Mouse (Mus musculus) testis, postnatal 10 days (tissue): ENCODE measurements at regions not wholly inside any gene's neighbourhood (a gene's known extent, or its start where the extent isn't known, plus 50 kb on each side); places are given as distances from the start of the nearest gene placed in this dataset.

Source experiments
- DNase-seq: peaks from one replicate; pipeline ENCODE4 v3.0.0; 2021; ENCODE audit warnings: low spot score

DNA sequence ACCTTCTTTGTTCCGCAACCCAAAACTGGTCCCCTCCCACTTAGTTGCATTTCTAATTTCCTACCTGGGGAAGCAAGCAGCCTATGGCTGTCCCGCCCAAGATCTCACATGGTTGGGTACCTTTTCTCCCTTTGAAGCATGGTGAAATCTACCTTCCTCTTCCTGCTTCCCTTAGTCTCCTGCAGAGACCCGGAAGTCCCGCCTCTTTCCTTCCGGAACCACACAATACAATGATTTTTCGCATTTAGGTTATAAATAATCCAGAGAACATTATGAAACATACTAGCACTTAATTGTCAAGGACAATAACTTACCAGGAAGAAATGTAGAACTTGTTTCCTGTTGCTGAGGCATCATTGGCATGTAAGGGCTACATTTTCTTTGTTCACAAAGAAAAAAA is 58.8 kb downstream of the 1700009N14Rik start:
- no peak for DNase-seq

DNA sequence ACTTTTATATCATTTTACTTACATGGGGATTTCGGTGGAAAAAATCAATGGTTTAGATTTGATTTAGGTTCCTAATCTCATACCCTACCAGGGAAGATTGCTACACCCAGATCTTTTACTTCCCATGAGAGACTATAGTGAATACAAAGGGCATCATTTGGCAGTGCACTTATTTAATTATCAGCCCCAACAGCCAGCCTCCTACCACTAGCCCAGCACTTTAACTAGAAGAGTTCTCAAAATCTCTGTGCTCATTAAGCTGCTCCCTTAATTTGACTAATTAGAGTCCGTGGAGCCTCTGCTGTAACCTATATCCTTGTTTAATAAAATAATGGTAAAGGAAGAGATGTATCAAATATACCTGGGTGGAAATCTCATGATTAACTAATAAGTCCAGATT is 77.4 kb downstream of the 1700009N14Rik start:
- no peak for DNase-seq

DNA sequence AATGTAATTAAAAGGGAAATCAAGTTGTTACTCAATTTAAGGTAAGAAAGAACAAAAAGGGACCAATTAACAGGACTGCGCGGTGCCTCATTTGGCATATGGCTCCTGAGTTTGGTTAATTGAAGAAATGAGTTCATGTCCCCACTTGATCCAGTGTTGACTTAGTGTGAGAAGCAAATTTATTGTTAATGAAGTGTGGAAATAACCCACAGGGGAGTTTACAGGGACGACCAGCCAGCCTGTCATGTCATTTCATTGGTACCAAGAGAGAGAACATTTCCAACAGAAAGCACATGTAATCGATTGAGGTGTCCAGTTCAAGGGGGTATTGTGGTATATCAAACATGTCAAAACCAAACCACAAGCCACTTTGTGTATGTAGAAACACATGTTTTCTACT is 78.6 kb downstream of the 1700009N14Rik start:
- DNase-seq, result no peak

DNA sequence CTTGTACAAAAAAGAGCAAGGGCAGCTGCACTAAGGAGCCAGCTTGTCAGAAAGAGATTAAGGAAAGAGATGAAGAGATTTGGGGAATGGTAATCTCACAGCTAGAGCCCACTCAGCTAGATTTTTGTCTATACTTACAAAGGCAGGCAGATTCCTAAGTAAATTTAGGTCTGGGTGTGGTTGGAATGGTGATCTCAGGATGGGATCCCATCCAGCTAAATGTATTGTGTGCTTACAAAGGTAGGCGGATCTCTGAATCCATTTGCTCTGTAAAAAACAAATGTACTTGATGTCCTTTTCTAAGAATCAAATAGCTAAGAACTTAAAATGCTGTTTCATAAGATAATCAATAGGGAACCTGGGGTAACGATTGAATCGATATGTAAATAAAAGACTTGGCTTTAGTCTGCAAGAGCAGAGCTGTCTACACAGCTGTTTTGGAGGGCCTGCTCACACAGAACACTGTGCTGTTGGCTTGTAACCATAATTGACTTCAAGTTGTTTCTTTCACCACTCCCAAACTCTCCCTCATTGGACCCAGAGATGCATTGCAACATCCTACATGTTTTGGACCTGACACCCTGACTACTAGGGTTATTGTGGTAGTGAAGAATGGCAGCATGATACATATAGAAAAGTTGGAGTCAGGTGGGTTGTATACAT is 106.1 kb downstream of the 1700009N14Rik start:
- DNase-seq, result no peak

DNA sequence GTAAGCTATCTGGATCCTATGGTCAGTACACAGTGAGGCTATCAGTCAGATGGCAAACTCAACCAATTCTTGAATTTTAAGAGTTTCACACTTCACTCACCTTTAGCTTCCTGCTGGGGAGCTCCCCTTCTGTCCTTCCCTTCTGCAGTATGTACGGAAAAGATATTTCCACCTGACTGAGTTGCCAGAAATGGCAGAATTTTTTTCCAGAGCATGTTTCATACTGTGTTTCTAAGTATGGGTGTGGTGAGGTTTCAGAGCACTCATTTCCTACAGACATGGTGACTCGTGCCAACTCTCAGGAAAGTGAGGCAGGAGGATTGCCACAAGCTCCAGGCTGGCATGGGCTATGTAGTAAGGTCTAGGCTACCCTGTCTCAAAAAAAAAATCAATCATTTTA is 147.3 kb downstream of the 1700009N14Rik start:
- no peak for DNase-seq

DNA sequence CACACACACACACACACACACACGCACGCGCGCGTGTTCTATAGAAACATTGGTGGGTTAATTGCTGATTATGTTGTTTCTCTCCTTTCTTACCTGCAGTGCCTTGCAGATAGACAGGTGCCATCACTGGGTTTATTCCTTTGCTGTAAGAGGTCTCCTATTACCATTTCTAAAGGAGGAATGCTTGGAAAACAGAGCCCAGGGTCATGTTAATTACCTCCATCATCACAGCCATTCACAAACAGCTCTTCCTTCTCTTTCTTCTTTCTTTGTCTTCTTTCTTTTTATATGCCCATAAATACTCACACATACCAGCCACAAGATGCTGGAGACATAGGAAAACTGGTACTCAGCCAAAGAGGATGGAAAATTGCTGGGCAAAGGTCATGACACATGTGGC is 155.0 kb downstream of the 1700009N14Rik start:
- DNase-seq, result no peak

DNA sequence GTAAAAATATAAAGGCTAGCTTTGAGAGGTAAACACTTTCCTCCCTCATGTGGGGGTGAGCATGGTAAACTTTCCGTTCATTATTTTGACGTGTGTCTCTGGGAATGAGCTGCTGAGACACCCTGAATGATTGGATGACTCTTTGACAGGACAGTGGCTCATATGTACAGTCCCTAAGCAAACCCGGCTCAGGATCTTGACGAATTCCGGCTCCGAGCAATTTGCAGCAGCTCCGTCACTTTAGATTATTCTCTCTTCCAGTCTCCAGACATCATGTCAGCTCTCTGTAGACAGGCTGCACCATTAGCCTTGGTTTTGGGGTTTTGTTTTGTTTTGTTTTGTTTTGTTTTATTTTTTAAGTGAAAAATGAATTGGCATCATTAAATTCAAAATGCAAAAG is 194.0 kb downstream of the 1700009N14Rik start:
- DNase-seq, result no peak

DNA sequence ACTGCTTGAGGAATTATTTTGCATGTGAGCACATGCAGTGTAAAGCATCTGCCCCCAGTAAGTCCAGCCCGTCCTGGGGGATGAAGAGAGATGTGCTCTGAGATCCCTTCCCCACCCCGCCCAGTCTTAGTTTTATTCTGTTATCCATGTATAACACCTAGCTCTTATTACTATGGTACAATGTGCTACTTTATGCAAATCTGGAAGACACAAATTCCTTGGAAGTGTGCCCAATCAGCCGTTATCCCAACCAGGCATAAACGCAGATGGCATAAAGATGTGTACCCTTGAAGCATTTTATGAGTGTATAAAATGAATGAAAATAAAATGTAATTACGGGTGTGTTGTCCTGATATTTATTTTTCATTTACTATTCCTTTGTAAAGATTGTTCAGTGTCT is 194.8 kb downstream of the 1700009N14Rik start:
- DNase-seq, result no peak

DNA sequence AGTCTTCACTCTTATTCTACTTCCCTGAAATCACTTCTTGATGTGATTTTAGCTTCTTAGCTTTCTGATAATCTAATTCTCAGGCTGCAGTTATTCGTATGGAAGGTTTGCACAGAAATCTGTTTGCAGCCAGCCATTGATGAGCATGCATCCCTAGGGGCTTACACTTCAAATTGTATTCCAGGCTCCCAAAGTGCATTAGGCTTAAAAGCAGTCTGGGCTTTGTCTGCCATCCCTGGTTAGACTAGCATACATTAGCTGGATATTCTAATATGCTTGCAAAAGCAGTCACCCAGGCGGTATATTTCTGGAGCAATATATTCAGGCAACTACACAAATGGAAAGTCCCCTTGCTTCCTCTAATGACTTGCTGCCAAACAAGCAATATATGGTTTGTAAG is 210.4 kb downstream of the 1700009N14Rik start:
- DNase-seq, result no peak

DNA sequence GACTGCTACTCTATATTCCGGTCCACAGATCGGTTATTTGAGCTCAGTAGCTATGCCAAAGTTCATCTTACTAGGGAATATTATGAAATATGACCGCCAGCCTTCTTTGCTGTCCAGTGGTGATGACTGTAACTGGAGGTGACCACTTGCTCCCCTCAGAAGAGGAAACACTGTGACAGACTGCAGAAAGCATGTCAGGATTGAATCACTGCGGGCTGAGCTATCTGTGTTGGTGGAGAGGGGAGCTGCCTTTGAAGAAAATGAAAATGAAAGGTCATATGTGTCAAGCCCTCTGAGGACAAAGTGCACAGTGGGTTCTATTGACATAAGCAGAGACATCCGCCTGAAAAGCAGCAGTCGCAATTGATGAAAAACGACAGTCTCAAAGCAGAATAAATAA is 222.5 kb downstream of the 1700009N14Rik start:
- DNase-seq, result no peak

DNA sequence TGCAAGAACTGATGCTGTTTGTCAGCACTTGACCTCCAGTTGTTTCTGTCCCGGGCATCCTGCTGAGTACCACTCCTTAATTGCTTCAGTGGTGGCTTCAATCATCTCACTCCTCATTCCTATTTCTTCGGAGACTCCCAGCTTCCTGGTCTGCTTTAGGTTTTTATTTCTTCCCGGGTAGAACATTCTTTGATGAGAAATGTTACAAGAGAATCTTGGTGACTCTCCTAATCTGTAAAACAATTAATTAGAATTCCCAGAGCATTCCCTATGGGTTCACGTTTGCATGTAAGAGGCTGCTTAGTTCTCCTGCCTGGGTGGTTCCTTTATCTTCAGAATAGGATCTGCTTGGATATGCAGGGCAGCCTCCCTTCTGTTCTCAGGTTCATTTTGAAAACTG is 245.1 kb downstream of the 1700009N14Rik start:
- DNase-seq, result no peak

DNA sequence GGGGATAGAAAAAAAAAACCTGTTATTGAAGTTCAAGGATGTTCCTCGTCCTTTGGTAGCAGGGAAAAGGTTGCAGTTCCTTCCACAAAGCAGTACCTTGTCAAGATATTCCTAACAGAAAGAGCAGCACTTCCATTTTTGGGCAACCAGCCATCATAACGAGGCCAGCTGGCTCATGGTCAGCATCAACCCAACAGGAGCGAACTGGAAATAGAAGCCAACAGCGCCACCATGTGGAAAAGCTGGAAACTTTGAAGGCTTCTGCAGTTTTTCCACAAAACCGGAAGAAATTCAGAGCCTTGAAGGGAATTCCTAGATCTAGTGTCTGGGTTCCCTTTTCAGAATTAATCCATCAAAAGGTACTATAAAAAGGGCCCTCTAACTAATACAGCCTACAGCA is 247.5 kb downstream of the 1700009N14Rik start:
- peak; percentile 88 for DNase-seq

DNA sequence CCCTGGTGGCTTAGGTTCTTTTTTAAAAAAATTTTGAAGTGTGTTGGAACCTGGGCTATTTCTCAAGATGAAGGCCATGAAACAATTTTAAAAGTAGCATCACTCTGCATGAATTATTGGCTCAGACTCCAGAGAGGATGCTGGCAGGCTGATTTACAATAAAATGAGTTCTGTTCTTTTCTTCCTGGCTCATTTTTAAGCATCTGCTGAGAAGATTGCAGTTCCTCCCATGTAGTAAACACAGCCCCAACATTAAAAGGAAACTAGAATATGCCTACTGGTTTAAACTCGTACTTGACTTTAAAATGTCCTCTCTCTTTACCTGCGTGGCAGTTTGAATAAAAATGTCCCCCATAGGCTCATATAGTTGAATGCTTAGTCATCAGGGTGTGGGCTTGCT is 249.3 kb downstream of the 1700009N14Rik start:
- no peak for DNase-seq

DNA sequence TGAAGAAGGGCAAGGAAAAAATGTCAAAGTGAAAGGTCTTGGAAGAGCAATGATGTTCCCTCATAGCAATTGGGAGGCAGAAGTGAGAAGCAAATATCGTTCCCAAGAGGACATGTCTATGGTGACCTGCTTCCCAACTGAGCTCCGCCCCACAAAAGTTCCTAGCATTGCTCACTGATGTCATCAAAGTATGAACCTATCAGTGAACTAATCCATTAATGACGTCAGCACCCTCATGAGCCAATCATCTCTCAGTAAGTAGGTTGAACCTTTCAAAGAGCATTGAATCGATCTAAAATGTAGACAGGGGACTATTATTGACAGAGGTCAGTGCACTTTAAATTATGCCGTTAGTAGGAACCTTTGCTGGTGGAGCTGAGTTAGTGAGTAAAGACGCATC is 267.4 kb downstream of the 1700009N14Rik start:
- no peak for DNase-seq

DNA sequence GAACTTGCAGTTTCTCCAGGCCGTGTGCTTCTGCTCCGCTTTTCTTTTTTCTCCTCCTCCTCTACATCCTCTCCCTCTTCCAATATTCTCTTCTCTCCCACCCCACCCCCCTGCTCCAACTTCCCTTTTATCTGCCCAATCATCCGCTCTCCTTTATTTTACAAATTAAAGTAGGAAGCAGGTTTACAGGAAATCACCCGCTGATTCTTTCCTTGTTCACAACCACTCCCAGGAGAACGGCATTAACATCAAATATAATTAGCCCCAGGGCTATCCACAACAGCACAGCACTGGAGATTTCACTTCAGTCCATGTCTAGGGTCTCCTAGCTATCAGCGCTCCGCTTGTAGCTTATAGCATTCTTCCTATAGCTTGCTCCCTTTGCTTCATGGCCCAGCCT is 268.6 kb downstream of the 1700009N14Rik start:
- no peak for DNase-seq

DNA sequence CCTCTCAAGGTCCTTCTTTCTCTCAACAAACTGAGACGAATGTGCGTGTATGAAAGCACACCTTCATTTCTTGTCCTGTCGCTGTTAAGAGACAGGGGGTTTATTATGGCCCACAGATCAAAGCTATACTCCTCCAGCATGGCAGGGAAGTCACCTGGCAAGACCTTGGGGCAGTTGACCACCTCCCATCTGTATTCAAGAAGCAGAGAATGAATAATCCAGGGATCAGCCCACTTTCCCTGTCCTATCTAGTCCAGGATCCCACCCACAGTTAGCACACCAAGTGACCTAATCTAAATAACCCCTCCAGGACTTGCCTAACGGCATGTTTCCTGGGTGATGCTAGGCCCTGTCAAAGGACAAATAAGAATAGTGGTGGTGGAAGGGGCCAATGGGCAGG is 269.9 kb downstream of the 1700009N14Rik start:
- DNase-seq, result no peak

DNA sequence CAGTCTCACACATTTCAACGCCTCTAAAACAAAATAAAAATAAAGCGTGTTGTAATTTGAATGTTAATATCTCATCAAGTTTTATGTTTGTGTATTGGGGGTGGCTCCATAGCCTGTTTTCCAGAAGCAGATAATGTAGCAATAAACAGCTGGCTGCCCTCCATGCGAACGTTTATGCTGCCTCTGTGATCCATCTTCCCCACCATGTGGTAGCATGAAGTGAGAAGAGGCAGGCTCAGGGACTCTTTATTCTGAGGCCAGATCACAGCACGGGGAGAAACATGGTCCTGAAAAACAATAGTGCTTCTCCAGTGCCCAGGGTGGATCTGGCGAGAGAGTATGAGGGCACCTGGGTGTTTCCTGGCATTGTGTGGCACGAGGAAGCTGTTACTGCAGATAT is 271.4 kb downstream of the 1700009N14Rik start:
- no peak for DNase-seq

DNA sequence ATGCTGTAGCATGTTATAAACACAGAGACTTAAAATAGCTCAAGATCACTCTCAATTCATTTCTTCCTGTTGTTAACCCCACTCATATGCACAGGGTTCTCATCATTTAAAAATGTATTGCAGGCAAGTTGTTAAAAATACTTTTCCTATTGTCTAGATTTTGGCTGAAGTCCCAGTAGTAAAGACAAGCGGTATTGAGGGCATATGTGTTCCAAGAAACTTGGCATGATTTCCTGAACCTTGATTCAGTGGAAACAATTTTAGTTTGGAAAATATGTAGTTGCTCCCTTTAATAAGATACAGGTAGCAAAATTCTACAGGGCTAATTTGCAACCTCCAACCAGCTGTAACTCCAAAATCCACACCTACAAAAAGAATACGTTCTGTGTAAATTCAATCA is 315.5 kb downstream of the 1700009N14Rik start:
- no peak for DNase-seq

DNA sequence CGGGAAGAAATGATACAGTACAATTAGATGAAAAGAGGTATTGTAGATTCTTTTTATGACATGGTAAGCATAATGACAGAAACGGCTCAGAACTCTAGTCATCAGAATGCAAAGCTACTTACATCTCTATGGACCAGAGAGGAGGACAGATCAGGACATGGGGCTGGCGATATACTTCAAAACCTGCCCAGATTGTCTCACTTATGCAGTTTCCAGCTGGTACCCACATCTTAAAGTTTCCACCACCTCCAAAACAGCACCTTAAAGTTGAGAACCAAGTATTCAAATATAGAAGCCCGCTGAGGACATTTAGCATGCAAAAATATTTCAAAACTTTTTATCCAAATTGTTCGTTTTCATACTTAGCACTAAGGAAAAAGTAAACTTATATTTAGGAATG is 341.0 kb downstream of the 1700009N14Rik start:
- DNase-seq, result no peak

DNA sequence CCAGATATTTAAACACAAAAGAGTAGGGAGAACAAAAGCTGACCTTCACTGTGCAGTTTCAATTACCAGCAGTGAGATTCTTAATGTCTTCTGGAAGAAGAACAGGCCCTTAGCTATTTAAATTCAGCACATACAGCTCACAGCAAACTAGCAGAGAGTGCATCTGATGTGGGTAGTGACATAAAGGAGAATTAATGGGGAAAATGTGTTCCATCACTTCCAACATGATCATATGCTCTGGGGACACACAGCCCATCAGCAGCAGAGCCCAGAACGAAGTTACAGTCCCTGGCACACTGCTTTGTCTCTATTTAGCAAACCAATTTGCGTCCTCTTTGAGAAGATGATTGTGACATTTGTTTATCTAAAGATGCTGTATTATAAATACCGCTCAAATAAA is 332.9 kb upstream of the Aco1 start:
- DNase-seq, result no peak

DNA sequence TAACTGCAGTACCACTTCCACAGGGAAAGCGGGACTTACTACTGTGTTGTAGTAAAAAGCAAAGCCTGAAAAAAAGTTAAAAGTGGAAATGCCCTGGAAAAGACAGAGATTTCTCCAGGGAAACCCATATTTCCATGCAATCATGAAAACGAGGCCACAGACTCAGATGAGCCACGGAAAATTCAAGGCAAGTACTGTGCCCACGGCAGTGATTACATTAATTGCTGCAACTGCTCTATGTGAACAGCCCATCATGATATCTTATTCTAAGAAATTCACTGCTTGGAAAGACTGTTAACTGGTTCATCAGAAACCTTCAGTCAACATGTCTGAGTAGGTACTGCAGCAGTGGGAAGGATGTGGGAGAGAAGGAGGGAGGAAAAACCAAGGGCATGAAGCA is 330.1 kb upstream of the Aco1 start:
- DNase-seq, result no peak

DNA sequence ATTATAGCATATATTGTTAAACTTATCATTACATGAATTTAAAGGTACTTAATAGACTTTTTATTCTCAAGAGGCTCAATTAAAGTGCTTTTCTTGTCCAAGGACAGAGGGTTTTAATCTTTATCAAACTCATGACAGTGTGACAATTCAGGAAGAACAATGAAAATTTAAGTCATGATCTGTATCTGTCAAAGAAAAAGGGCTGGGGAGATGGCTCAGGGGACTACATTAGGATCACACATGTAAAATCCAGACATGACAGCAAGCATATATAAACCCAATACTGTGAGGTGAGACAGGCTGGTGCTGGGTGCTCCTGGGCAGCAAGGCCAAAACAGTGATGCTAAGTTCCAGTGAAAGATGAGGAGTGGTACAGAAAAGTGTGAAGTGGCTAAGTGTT is 327.3 kb upstream of the Aco1 start:
- no peak for DNase-seq

DNA sequence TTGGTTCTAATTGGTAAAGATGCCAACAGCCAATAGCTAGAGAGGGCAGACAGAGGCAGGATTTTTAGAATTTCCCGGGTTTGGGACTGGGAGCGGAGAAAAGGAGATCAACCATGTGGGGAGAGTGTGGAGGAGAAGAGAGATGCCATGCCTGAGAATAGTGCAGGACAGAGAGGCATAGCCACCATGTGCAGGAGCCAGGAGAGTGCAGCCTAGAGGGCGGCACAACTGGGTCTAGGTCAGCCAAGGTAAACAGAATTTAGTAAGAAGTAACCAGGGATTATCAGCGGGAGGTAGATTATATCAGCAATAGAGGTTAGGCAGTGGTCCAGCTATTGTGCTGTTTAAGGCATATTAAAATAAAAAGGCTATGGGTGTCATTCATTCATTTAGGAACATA is 325.2 kb upstream of the Aco1 start:
- DNase-seq, result no peak

DNA sequence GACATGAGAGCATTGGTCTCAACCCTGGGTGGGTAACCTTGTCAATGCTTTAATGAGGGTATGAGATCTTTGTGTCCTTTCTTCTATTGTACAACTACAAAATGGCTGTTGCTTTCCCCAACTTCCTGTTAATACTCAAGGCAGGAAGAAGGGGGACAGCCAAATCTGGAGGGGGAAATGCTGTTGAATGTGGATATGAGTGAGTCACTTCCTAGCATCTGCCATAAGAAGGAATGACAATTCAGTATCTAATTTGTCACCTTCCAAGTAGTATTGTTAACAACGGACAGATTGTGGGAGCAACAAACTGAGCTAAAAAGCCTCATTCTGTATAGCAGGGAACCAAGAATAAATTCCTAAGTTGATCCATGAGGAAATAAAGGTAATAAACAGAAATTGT is 309.2 kb upstream of the Aco1 start:
- DNase-seq, result no peak
